Mouse (Mus musculus) lung, adult 2 months (tissue): ENCODE results near the gene Cxadr.

Experiments used
- CTCF ChIP-seq: fragments of 200-500 bp; IDR thresholded peaks from 2 replicates; pipeline ENCODE4 v1.5.1; 2011; ENCODE audit warnings: mild to moderate bottlenecking, low read length, control low read depth; ENCODE audit not compliant: insufficient read depth
- POLR2A ChIP-seq: fragments of 200-500 bp; IDR thresholded peaks from 2 replicates; pipeline ENCODE4 v1.6.1; 2011; ENCODE audit warnings: low read depth, mild to moderate bottlenecking, control low read depth, low read length, borderline replicate concordance; ENCODE audit errors: extremely low read depth

- TF ChIP-seq POLR2A (no peak), CTCF (no peak)
Observed at GRCm38 (mm10) chr16:78295601-78296000, 5.7 kb upstream of the Cxadr start.
